Mouse (Mus musculus) cortical plate, adult 2 months (tissue): Measurements from ENCODE around the gene Neurog2.

ENCODE experiments used
- CTCF ChIP-seq: fragments of 200-500 bp; IDR thresholded peaks from 2 replicates; pipeline ENCODE4 v1.5.1; 2011; ENCODE audit warnings: mild to moderate bottlenecking, control low read depth, low read length; ENCODE audit not compliant: insufficient read depth; ENCODE audit errors: extremely low read depth
- POLR2A ChIP-seq: fragments of 200-500 bp; IDR thresholded peaks from 2 replicates; pipeline ENCODE4 v1.6.1; 2011; ENCODE audit warnings: mild to moderate bottlenecking, low read length, control low read depth; ENCODE audit not compliant: insufficient read depth; ENCODE audit errors: extremely low read depth

DNA sequence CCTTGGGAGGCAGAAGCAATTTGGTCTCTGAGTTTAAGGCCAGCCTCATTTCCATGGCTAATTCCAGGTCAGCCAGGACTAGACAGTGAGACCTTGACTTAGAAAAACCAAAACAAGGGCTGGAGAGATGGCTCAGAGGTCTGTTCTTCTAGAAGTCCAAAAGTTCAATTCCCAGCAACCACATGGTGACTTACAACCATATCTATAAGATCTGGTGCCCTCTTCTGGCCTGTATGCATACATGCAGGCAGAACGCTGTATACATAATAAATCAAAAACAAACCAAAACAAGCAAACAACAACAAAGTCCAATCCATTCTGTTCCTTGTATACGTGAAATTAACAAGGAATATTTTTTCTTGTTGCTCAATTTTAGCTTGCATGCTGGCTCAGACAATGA is 24.8 kb upstream of the Neurog2 start:
- TF ChIP-seq POLR2A = no peak
- peak; percentile 19; the same call in 1 of the 2 replicates for TF ChIP-seq CTCF
